Mouse (Mus musculus): Measurements from ENCODE around the gene Tpbpa. TPM values are rescaled to one million over a fixed set of nuclear protein-coding genes. Genes with fewer than 3 reads are reported as not detected.
"Not testable (repeated sequence)": the region's sequence is repeated elsewhere in the genome, so short reads cannot be mapped to it uniquely, and the experiment has no call there.

Gene Tpbpa
- polyA plus RNA-seq, 1 experiment from 2014 or later = not detected

DNA sequence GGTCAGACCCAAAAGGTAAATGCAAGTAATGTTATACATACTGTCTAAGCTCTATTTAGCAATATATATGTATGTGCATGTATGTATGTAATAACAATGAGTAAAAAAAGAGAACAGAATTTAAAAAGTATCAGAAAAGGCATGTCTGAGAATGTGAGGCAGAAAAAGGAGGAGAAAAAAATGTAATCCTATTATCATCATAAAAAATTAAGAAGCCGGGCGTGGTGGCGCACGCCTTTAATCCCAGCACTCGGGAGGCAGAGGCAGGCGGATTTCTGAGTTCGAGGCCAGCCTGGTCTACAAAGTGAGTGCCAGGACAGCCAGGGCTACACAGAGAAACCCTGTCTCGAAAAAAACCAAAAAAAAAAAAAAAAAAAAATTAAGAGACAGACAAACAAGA, 45.0 kb downstream of the Tpbpa start, which contains the start of gene Gm49392:
Gm49392 (minus strand) TSS at position 101 of the 400 bp plus-strand sequence.
- peak within 1 kb of the TSS; percentile 34; the same call in 1 of the 2 replicates for H3K27ac ChIP-seq (ENCODE audit: low read depth, low read length)
- not testable (repeated sequence) for H3K4me2 ChIP-seq; DNase-seq (ENCODE audit: low spot score); H3K9ac ChIP-seq (ENCODE audit: low read depth, low read length); H3K36me3 ChIP-seq (ENCODE audit: control insufficient read depth, insufficient read depth, low read length); H3K27me3 ChIP-seq (replicated peaks; ENCODE audit: control insufficient read depth, insufficient read depth, low read length); H3K9me3 ChIP-seq (ENCODE audit: control insufficient read depth, low read length); H3K4me3 ChIP-seq (ENCODE audit: low read depth, low read length); ATAC-seq (replicated peaks; ENCODE audit: low FRiP score); H3K4me1 ChIP-seq (replicated peaks; ENCODE audit: control insufficient read depth, insufficient read depth, low read length)
- WGBS = 84% methylated on average over 8 of the region's 8 CpGs

DNA sequence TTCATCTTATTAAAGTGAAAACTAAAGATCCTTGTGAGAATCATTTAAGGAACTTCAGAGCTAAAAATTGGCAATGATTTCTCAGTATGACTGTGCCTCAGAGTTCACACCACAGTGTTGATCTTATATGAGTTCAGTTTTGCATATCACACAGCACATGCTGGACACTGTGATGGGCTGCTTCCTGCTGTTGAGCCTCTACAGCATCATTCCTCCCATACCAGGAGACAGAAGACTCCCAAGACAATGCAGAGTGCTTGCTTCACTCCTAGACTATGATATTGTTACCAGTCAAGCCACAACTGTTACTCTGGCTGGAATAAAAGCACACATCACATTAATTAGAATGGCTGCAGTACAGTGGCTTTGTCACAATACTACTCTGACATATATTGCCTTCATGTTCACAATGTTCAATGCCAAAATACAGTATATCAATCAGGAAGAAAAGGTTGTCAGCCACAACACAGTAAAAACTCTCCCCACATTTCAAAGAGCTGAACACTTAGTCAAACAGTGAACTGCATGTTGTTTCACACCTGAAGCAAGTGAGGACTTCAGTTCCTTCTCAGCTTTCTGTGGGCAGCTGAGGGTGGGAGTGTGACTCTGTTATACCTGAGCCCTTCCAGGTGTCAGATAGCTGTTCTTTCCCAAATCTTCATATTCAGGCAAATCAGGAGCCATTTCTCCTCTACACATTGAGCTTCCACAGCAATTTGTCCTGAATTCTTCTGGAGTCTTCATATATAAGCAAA, 46.2 kb downstream of the Tpbpa start:
- DNase-seq (ENCODE audit: low spot score) (no peak), ATAC-seq (replicated peaks; ENCODE audit: low FRiP score) (no peak)
- H3K27ac ChIP-seq (ENCODE audit: low read depth, low read length) = no peak overlapping the region
- no peaks in the 10 kb centered on the region for H3K9me3 ChIP-seq (ENCODE audit: control insufficient read depth, low read length)
- no peaks in the 10 kb centered on the region for H3K36me3 ChIP-seq (ENCODE audit: control insufficient read depth, insufficient read depth, low read length)
- no peak overlapping the region for H3K9ac ChIP-seq (ENCODE audit: low read depth, low read length)
- H3K27me3 ChIP-seq (replicated peaks; ENCODE audit: control insufficient read depth, insufficient read depth, low read length) = no peaks in the 10 kb centered on the region
- no peak overlapping the region for H3K4me3 ChIP-seq (ENCODE audit: low read depth, low read length)
- no peaks in the 10 kb centered on the region for H3K4me1 ChIP-seq (replicated peaks; ENCODE audit: control insufficient read depth, insufficient read depth, low read length)
- H3K4me2 ChIP-seq = no peak overlapping the region

DNA sequence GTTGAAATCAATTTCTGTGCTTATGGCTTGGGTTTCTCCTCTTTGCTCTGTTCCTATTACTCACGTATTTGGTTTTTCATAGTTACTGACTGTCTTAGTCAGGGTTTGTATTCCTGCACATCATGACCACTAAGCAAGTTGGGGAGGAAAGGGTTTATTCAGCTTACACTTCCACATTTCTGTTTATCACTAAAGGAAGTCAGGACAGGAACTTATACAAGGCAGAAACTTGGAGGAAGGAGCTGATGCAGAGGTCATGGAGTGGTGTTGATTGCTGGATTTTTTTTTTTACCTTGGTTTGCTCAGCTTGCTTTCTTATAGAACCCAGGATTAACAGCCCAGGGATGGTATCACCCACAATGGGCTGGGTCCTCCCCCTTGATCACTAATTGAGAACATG, 49.5 kb downstream of the Tpbpa start:
- Histone ChIP-seq H3K4me3 (ENCODE audit: low read depth, low read length) (no peak overlapping the region), H3K9me3 (ENCODE audit: control insufficient read depth, low read length) (no peaks in the 10 kb centered on the region), H3K27me3 (replicated peaks; ENCODE audit: control insufficient read depth, insufficient read depth, low read length) (no peaks in the 10 kb centered on the region), H3K9ac (ENCODE audit: low read depth, low read length) (no peak overlapping the region), H3K4me1 (replicated peaks; ENCODE audit: control insufficient read depth, insufficient read depth, low read length) (no peaks in the 10 kb centered on the region), H3K4me2 (no peak overlapping the region), H3K36me3 (ENCODE audit: control insufficient read depth, insufficient read depth, low read length) (no peaks in the 10 kb centered on the region), H3K27ac (ENCODE audit: low read depth, low read length) (no peak overlapping the region)
- WGBS = 60% methylated on average over 1 of the region's 1 CpGs
- ATAC-seq (replicated peaks; ENCODE audit: low FRiP score) = no peak
- DNase-seq (ENCODE audit: low spot score) = no peak

Other genes starting within 250 kb of the Tpbpa start
- not detected in 2 replicates for gene BC051665, start 155.6 kb downstream of the Tpbpa start, polyA plus RNA-seq (2014; fragmentation: Nextera tagmentation; extraction: Ambion mirVana)
- gene Ctsll3, start 139.1 kb downstream of the Tpbpa start, polyA plus RNA-seq (2014; fragmentation: Nextera tagmentation; extraction: Ambion mirVana) = not detected in 2 replicates
- gene 4930486L24Rik, start 77.5 kb downstream of the Tpbpa start, polyA plus RNA-seq (2014; fragmentation: Nextera tagmentation; extraction: Ambion mirVana) = 0.18 TPM in 1 of 2 replicates, not detected in the other
- 0.16 and 0.34 TPM in 2 replicates for gene Gm49392, start 45.1 kb downstream of the Tpbpa start, polyA plus RNA-seq (2014; fragmentation: Nextera tagmentation; extraction: Ambion mirVana)
- 7.2 and 7.8 TPM in 2 replicates for gene Ctla2b, start 44.5 kb downstream of the Tpbpa start, polyA plus RNA-seq (2014; fragmentation: Nextera tagmentation; extraction: Ambion mirVana)
- not detected in 2 replicates for gene Tpbpb, start 37.1 kb downstream of the Tpbpa start, polyA plus RNA-seq (2014; fragmentation: Nextera tagmentation; extraction: Ambion mirVana)
- not detected in 2 replicates for gene Gm49393, start 6.4 kb downstream of the Tpbpa start, polyA plus RNA-seq (2014; fragmentation: Nextera tagmentation; extraction: Ambion mirVana)
- 2.5 and 2.8 TPM in 2 replicates for gene Gm49391, start 5.4 kb downstream of the Tpbpa start, polyA plus RNA-seq (2014; fragmentation: Nextera tagmentation; extraction: Ambion mirVana)
- gene Ctla2a, start 5.4 kb downstream of the Tpbpa start, polyA plus RNA-seq (2014; fragmentation: Nextera tagmentation; extraction: Ambion mirVana) = 44.5 and 46.4 TPM in 2 replicates
- gene Ctsj, start 64.0 kb upstream of the Tpbpa start, polyA plus RNA-seq (2014; fragmentation: Nextera tagmentation; extraction: Ambion mirVana) = not detected in 2 replicates
- not detected in 2 replicates for gene Ctsq, start 98.6 kb upstream of the Tpbpa start, polyA plus RNA-seq (2014; fragmentation: Nextera tagmentation; extraction: Ambion mirVana)
- not detected in 2 replicates for gene Ctsr, start 222.3 kb upstream of the Tpbpa start, polyA plus RNA-seq (2014; fragmentation: Nextera tagmentation; extraction: Ambion mirVana)

Data from liver, embryonic 11.5 days (tissue).